Mouse (Mus musculus) limb, embryonic 15.5 days (tissue): ENCODE measurements around the gene Pou2f3. TPM values are rescaled to one million over a fixed set of nuclear protein-coding genes. Genes with fewer than 3 reads are reported as not detected.

ENCODE experiments used
- ATAC-seq: fragments of 200-750 bp; cut with Nextera tagmentation; 2 replicates; pipeline ENCODE4 v1.8.0; 2017; ENCODE audit warnings: low read depth, moderate TSS enrichment; ENCODE audit not compliant: insufficient number of reproducible peaks, low FRiP score, low TSS enrichment
- H3K27ac ChIP-seq: fragments of 300-500 bp; sonication (generic); 2 replicates; pipeline ENCODE4 v1.5.1; 2015; ENCODE audit warnings: moderate library complexity, mild to moderate bottlenecking, inconsistent platforms
- H3K27me3 ChIP-seq: fragments of 300-500 bp; sonication (generic); 2 replicates; pipeline ENCODE4 v1.6.1; 2015; ENCODE audit warnings: inconsistent platforms
- H3K36me3 ChIP-seq: fragments of 300-500 bp; sonication (generic); 2 replicates; pipeline ENCODE4 v1.6.1; 2015; ENCODE audit warnings: inconsistent platforms
- H3K4me1 ChIP-seq: fragments of 300-500 bp; sonication (generic); 2 replicates; pipeline ENCODE4 v1.6.1; 2015; ENCODE audit warnings: inconsistent platforms
- H3K4me2 ChIP-seq: fragments of 300-500 bp; sonication (generic); 2 replicates; pipeline ENCODE4 v1.6.1; 2015; ENCODE audit warnings: mild to moderate bottlenecking, inconsistent platforms
- H3K4me3 ChIP-seq: fragments of 300-500 bp; sonication (generic); 2 replicates; pipeline ENCODE4 v1.5.1; 2015; ENCODE audit warnings: mild to moderate bottlenecking, inconsistent platforms
- H3K9ac ChIP-seq: fragments of 300-500 bp; sonication (generic); 2 replicates; pipeline ENCODE4 v1.6.1; 2015; ENCODE audit warnings: inconsistent platforms
- H3K9me3 ChIP-seq: fragments of 300-500 bp; sonication (generic); 2 replicates; pipeline ENCODE4 v1.6.1; 2016; ENCODE audit warnings: inconsistent platforms
- WGBS: fragments of 180-500 bp; shearing (Covaris S2); methylation state at CpG from one replicate; pipeline ENCODE4 v1.1.7; 2015; 5-methylcytosine and 5-hydroxymethylcytosine counted together
- polyA plus RNA-seq: library from polyadenylated mRNA; unstranded; fragments of >200 nt; fragmentation: Nextera tagmentation; extraction: Ambion mirVana; gene quantifications from 2 replicates; pipeline ENCODE4 v1.2.1, GENCODE M21; 2015

Gene Pou2f3
- polyA plus RNA-seq, 1 experiment from 2014 or later = 11.8 TPM

DNA sequence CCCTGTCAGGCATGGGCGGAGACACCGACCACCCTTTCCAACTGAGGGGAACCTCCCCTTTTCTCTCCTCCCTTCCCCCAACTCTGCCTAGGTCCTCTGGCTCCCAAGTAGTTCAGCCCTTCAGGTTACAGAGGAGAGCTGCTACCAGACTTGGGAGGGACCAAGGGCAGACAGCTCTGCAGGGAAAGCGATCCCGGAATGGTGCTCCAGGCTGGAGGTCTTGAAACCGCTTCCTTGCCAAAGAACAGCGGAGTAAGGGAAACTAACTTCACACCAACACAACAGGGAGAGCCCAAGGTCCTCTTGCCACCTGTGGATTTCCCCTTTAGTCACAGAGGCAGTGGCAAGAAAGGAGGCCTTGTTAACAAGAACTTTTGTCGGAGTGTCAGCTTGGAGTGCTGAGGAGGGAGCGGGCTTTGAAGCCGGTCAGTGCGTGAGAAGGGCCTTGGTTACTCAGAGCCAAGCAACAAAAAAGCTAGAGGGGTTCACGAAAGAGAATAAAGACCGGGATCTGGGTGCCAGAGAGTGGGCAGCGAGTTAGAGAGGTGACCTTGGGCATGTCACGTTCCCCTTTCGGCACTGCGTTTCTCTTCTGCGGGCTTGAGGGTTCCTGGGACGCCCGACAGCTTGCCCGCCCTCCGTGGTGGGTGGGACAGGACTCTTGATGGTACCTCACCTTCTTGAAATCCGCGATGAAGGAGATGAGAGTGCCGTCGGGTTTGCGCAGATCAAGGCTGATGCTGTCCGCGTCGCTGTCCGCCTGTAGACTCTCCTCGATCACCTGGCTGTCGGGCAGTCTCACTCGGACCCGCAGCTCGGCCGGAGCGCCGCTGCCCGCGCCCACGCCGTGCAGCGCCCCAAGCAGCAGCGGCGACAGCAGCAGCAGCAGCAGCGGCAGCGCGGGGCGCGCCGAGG lies 28.7 kb upstream of the Pou2f3 start:
- under 1% methylated on average over 51 of the region's 51 CpGs for WGBS
- Histone ChIP-seq H3K9ac (peak overlapping the region; percentile 74), H3K4me1 (peaks cover 46% of the 10 kb centered on the region), H3K36me3 (peaks cover 22% of the 10 kb centered on the region; the same call in 1 of the 2 replicates), H3K4me2 (peak overlapping the region; percentile 71), H3K9me3 (no peaks in the 10 kb centered on the region), H3K27ac (peak overlapping the region; percentile 95), H3K27me3 (no peaks in the 10 kb centered on the region), H3K4me3 (peak overlapping the region; percentile 98)
- no peak for ATAC-seq

DNA sequence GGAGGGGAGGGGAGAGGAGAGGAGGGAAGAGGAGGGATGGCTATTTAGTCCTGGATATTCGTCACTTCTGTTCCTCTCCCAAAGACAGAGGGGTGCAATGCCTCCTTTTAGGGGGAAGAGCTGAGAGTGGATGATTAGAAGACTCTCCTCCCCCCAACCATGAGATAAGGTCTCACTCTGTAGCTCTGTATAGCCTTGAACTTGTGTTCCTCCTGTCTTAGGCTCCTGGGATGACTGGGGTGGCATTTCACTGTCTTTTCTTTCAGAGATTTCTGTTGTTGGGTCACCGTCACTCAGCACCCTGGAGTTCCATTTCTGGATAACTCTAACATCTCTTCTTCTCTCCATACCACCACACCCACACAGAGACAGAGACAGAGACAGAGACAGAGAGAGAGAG lies 28.0 kb upstream of the Pou2f3 start:
- Histone ChIP-seq H3K4me2 (peak overlapping the region; percentile 71), H3K9me3 (no peaks in the 10 kb centered on the region), H3K9ac (peak overlapping the region; percentile 35; the same call in 1 of the 2 replicates), H3K27me3 (no peaks in the 10 kb centered on the region), H3K27ac (0 out of 2 replicates have a peak overlapping the region, but pooled peaks have one; percentile 95), H3K36me3 (peaks cover 25% of the 10 kb centered on the region; the same call in 1 of the 2 replicates), H3K4me3 (peak overlapping the region; percentile 98), H3K4me1 (peaks cover 53% of the 10 kb centered on the region)
- 22% methylated on average over 2 of the region's 2 CpGs for WGBS
- no peak for ATAC-seq

DNA sequence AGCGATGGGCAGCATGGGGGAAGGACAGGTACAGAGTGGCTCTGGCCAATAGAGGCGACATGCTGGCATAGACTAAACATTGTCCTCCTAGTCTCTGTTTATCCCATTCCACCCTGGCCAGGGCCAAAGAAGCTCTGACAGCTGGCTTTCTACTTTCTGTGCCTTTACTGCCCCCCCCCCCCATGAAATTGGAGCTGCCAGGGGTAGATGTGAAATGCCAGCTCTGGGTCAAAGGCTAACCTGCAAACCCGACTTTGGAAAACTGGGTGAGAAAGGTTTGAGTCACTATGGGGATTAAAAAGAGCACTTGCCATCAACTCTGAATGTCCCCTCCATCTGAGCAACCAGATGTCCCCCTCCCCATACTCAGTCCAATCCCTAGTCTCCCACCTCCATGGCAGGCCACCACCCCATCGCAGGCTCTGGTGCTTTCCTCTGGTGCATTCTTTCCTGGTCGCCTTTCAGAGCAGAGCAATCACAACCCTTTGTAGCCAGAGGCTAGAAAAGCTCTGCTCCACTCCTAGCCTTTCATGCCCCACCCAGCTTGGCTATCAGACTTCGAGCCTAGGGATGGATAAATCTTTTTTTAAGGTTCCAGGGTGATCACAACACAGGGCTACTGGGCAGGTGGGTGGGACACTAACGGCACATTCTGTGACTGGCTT lies 27.1 kb upstream of the Pou2f3 start:
- Histone ChIP-seq H3K4me3 (peak overlapping the region; percentile 98), H3K9ac (no peak overlapping the region), H3K27ac (no peak overlapping the region), H3K9me3 (no peaks in the 10 kb centered on the region), H3K4me2 (peak overlapping the region; percentile 71), H3K4me1 (peaks cover 62% of the 10 kb centered on the region), H3K36me3 (peaks cover 29% of the 10 kb centered on the region; the same call in 1 of the 2 replicates), H3K27me3 (no peaks in the 10 kb centered on the region)
- 36% methylated on average over 7 of the region's 7 CpGs for WGBS
- no peak for ATAC-seq

DNA sequence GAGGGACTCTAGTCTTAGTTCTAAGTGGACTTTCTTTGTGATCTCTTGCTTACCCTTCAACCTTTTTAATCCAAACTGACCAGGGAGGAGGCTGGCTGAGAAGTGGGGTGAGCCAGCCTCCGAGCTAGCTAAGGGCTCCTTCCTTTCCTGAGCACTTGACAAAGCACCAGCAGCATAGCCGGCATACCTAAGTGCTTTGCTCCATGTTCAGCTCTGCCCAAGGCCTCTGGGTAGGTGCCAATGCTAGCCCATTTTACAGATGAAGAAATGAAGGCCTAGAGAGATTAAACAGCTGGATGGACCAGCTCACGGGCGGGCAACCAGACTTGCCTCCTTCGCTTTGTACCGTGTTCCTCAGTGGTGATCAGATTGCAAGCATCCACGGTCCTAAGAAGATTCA lies 26.4 kb upstream of the Pou2f3 start:
- H3K4me3 ChIP-seq = no peak overlapping the region
- H3K4me2 ChIP-seq = peak overlapping the region; percentile 71
- peaks cover 29% of the 10 kb centered on the region; the same call in 1 of the 2 replicates for H3K36me3 ChIP-seq
- no peak for ATAC-seq
- H3K27ac ChIP-seq = no peak overlapping the region
- H3K9me3 ChIP-seq = no peaks in the 10 kb centered on the region
- peaks cover 68% of the 10 kb centered on the region for H3K4me1 ChIP-seq
- no peaks in the 10 kb centered on the region for H3K27me3 ChIP-seq
- 77% methylated on average over 7 of the region's 7 CpGs for WGBS
- no peak overlapping the region for H3K9ac ChIP-seq

DNA sequence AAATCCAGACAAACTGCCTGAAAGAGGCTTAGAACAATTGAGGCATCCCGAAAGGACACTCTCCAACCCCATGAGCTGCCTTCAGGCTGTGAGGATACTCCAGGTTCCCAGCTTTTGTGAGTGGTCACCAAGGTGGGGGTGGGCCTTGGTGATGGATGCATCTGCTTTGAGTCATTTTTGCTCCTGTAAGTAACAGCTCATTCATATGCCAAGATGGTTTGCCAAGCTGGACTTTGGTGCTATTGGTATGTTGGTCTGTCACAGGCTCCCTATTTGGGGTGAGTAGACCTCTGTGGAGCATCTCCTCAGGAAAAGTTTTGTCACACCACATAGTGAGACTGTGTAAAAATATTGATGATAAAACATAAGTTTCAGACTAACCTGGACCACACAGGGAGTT lies 25.9 kb upstream of the Pou2f3 start:
- Histone ChIP-seq H3K27me3 (no peaks in the 10 kb centered on the region), H3K36me3 (peaks cover 29% of the 10 kb centered on the region; the same call in 1 of the 2 replicates), H3K9me3 (no peaks in the 10 kb centered on the region), H3K9ac (no peak overlapping the region), H3K4me2 (no peak overlapping the region), H3K27ac (no peak overlapping the region), H3K4me1 (peaks cover 68% of the 10 kb centered on the region), H3K4me3 (no peak overlapping the region)
- no peak for ATAC-seq
- WGBS = 86% methylated on average over 1 of the region's 1 CpGs

DNA sequence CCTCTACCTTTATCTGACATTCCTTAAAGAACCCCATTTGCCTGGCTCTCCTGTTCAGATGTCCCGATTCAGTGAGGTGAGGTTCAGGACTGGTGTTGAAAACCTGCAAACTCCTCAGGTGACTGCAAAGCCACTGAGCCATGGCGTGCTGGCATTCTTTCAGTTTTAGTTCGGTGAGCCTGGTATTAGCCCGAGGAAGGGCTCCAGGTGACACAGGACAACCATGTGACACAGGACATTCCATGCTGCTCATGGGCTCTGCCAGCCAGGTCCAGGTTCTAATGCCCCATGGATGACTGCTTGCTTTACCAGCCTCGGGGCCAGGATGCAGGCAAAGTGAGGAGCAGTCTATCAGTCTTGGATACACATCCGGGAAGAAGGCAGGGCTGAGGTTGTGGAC lies 25.2 kb upstream of the Pou2f3 start:
- no peak overlapping the region for H3K9ac ChIP-seq
- H3K27ac ChIP-seq = no peak overlapping the region
- H3K9me3 ChIP-seq = no peaks in the 10 kb centered on the region
- peaks cover 70% of the 10 kb centered on the region for H3K4me1 ChIP-seq
- H3K27me3 ChIP-seq = no peaks in the 10 kb centered on the region
- no peak overlapping the region for H3K4me2 ChIP-seq
- 80% methylated on average over 6 of the region's 6 CpGs for WGBS
- H3K4me3 ChIP-seq = no peak overlapping the region
- ATAC-seq = no peak
- H3K36me3 ChIP-seq = peaks cover 33% of the 10 kb centered on the region; the same call in 1 of the 2 replicates

DNA sequence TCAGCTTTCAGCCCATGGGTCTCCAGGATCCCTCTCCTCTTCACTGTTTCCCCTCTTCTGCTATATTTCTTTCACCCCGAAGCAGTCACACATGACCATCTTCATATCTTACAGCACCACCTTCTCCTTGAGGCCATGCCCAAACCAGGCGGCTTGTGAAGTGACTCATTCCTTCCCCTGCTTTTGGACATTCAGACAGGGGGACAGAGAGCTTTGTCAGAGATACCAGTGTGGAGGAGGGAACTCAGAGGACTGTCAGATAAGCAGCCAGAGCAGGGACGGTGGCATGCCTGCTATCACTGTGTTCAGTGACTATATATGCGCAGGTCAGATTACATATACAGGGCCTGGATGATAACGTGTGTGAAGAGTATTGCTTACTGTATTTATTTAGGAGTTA lies 24.3 kb upstream of the Pou2f3 start:
- Histone ChIP-seq H3K27ac (no peak overlapping the region), H3K36me3 (peaks cover 37% of the 10 kb centered on the region; the same call in 1 of the 2 replicates), H3K9ac (no peak overlapping the region), H3K9me3 (no peaks in the 10 kb centered on the region), H3K4me1 (peaks cover 76% of the 10 kb centered on the region), H3K4me2 (no peak overlapping the region), H3K4me3 (no peak overlapping the region), H3K27me3 (no peaks in the 10 kb centered on the region)
- WGBS = 77% methylated on average over 5 of the region's 5 CpGs
- no peak for ATAC-seq

DNA sequence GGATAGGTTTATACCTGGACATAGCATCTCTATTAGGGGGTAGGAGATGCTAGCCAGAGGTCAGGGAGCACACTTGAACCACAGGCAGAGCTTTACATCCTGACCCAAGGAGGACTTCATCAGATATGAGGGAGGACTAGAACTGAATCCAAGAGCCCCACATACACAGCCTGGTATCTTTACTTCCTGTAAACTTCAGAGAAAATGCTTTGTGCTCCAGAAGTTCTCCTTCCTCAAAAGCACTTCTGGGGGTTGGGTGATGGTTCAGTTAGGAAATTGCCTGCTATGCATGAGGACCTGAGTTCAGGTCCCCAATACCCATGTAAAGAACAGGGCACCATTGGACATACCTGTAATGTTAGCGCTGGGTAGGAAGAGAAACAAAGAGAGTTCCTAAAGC lies 23.3 kb upstream of the Pou2f3 start:
- H3K36me3 ChIP-seq = peaks cover 39% of the 10 kb centered on the region; the same call in 1 of the 2 replicates
- H3K9ac ChIP-seq = no peak overlapping the region
- no peak overlapping the region for H3K4me3 ChIP-seq
- no peak for ATAC-seq
- H3K4me2 ChIP-seq = no peak overlapping the region
- 93% methylated on average over 1 of the region's 1 CpGs for WGBS
- no peaks in the 10 kb centered on the region for H3K27me3 ChIP-seq
- no peaks in the 10 kb centered on the region for H3K9me3 ChIP-seq
- H3K27ac ChIP-seq = no peak overlapping the region
- H3K4me1 ChIP-seq = peaks cover 78% of the 10 kb centered on the region

DNA sequence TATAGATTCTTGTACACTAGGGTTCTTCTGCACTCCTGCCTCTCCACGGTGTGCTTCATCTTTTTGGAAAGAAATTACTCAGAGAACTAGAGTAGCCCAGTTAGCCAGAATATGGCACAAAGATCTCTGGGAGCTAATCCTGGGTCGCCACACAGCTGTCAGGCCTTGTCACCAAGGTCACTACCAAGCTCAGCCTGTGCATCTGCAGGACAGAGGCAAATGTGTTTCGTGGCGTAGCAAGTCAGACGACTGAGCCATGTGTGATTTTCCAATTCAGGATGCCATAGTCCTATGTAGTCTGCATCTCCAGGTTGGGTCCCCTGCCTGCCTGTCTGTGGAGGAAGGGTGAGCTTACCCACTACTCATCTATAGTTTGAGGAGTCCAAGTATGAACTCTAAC lies 22.9 kb upstream of the Pou2f3 start:
- ATAC-seq = no peak
- H3K36me3 ChIP-seq = peaks cover 39% of the 10 kb centered on the region; the same call in 1 of the 2 replicates
- no peak overlapping the region for H3K4me2 ChIP-seq
- H3K9me3 ChIP-seq = no peaks in the 10 kb centered on the region
- no peak overlapping the region for H3K4me3 ChIP-seq
- H3K27ac ChIP-seq = no peak overlapping the region
- WGBS = 65% methylated on average over 5 of the region's 5 CpGs
- peaks cover 74% of the 10 kb centered on the region for H3K4me1 ChIP-seq
- H3K9ac ChIP-seq = no peak overlapping the region
- H3K27me3 ChIP-seq = no peaks in the 10 kb centered on the region

DNA sequence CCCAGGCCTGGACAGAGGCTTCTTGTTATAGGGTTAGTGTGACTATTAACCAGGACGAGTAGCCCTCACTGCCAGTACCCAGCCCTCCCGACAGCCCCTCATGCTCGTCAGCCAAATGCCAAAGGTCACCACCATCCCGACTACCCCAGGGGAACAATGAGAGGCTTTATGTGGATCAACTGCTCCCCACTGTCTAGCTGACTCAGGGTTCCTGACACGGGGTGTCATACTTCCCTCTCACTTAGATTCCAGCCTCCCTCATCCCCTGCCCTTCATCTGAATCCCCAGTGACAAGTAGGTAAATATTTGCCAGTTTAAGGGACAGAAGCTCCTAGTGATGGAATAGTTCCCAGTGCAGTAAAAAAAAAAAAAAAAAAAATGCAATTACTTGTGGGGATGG lies 22.1 kb upstream of the Pou2f3 start:
- no peak overlapping the region for H3K4me2 ChIP-seq
- no peak for ATAC-seq
- H3K27ac ChIP-seq = peak overlapping the region; percentile 75
- peaks cover 73% of the 10 kb centered on the region for H3K4me1 ChIP-seq
- peaks cover 39% of the 10 kb centered on the region; the same call in 1 of the 2 replicates for H3K36me3 ChIP-seq
- no peaks in the 10 kb centered on the region for H3K9me3 ChIP-seq
- H3K27me3 ChIP-seq = no peaks in the 10 kb centered on the region
- H3K4me3 ChIP-seq = no peak overlapping the region
- H3K9ac ChIP-seq = no peak overlapping the region
- WGBS = 19% methylated on average over 5 of the region's 5 CpGs

DNA sequence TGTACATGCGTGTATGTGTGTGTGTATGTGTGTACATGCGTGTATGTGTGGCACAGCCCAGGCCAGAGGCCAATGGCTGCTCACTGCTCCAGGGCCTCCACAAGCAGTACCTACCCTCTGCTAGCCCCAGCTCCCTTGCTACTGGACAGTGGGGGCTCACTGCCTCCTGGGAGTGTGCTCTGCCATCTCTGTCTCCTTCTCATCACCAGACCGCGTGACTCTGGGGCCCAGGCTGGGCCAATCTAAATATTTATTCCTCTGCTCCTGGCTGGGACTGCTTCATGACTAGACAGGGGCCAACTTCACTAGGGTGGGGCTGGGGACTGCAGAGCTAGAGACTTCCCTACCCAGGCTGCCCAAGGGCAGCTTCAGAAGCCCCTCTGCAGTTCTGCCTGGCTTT lies 21.6 kb upstream of the Pou2f3 start:
- no peaks in the 10 kb centered on the region for H3K9me3 ChIP-seq
- peak overlapping the region; percentile 75 for H3K27ac ChIP-seq
- ATAC-seq = peak; percentile 21; the same call in 1 of the 2 replicates
- H3K9ac ChIP-seq = no peak overlapping the region
- H3K4me1 ChIP-seq = peaks cover 72% of the 10 kb centered on the region
- H3K36me3 ChIP-seq = peaks cover 39% of the 10 kb centered on the region; the same call in 1 of the 2 replicates
- H3K4me3 ChIP-seq = no peak overlapping the region
- 56% methylated on average over 4 of the region's 4 CpGs for WGBS
- H3K27me3 ChIP-seq = no peaks in the 10 kb centered on the region
- H3K4me2 ChIP-seq = no peak overlapping the region

DNA sequence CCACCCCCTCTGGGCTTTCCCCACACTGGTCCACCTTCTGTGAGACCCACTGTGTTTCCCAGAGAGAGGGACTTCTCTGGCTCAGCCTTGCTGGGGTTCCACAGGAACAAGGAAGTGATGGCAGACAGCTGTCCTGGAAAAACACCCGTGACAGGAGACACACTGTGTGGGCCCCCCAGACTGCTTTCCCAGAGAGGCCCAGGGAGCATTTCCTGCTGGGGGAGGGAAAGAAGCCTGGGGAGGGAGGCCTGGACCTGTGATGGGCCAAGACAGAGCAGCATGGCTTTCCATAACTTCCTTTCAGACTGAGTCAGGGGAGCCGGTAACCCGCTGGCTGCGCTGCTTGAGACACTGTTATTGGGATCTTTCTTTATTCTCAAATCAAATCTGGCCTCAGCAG lies 20.7 kb upstream of the Pou2f3 start:
- H3K9ac ChIP-seq = no peak overlapping the region
- H3K4me1 ChIP-seq = peaks cover 75% of the 10 kb centered on the region
- no peak overlapping the region for H3K4me2 ChIP-seq
- peaks cover 35% of the 10 kb centered on the region; the same call in 1 of the 2 replicates for H3K36me3 ChIP-seq
- no peaks in the 10 kb centered on the region for H3K9me3 ChIP-seq
- ATAC-seq = no peak
- H3K27ac ChIP-seq = peak overlapping the region; percentile 75
- 45% methylated on average over 4 of the region's 4 CpGs for WGBS
- no peak overlapping the region for H3K4me3 ChIP-seq
- H3K27me3 ChIP-seq = no peaks in the 10 kb centered on the region
